Mouse (Mus musculus) cerebellum, postnatal 4 days (tissue): ENCODE results near the gene 2610008E11Rik.
"Not testable (repeated sequence)": the region's sequence is repeated elsewhere in the genome, so short reads cannot be mapped to it uniquely, and the experiment has no call there.

ENCODE experiments used
- DNase-seq, 2 experiments: peaks; one replicate each; pipeline ENCODE4 v3.0.0; 2022; ENCODE audit warnings: low spot score in 2 of 2, mixed read lengths in 1 of 2

2610008E11Rik gene

GRCm38 (mm10) chr10:79097161-79097754 is at the start of gene 2610008E11Rik:
2610008E11Rik (minus strand) TSS chr10:79097600.
- peak; percentile 82 to 93 for DNase-seq

GRCm38 (mm10) chr10:79116125-79116849 is 18.9 kb upstream of the 2610008E11Rik start:
- DNase-seq: peak in 1 of 2 experiments; percentile 44

DNA sequence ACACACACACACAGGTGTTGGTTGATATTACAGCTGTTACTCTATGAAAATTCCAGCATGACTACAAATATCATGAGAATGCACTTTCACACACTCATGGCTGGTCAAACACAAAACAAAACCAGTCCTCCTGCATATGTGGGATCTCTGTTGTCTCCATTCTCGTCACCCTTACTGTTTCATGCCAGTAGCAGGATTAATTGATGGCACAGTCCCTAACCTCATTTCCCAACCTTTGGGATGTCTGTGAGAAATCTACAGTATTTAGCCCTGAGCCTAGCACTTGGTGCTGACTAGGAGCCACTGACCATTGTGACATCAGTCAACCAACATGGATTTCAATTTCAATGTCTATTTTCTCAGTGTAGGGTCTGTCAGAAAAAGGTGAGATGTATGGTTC is 17.7 kb upstream of the 2610008E11Rik start:
- DNase-seq: no peak

DNA sequence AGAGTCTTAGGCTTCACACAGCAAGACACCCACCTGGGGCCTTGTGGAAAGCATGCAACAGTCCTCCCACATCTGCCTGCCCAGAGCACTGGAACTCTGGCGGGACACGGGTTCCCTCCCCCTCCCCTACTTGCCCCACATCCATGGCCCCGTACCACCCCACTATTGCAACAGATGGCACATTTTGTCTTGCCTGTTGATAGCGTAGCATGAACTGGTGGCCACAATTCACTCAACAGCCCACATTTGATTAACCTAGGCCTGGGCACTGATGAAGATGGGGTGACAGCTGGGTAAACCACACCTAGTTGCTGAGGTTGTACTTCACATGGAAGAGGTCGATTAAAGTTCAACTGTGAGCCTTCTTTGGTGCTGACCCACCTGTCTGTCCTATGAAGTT is 13.1 kb upstream of the 2610008E11Rik start:
- no peak for DNase-seq

DNA sequence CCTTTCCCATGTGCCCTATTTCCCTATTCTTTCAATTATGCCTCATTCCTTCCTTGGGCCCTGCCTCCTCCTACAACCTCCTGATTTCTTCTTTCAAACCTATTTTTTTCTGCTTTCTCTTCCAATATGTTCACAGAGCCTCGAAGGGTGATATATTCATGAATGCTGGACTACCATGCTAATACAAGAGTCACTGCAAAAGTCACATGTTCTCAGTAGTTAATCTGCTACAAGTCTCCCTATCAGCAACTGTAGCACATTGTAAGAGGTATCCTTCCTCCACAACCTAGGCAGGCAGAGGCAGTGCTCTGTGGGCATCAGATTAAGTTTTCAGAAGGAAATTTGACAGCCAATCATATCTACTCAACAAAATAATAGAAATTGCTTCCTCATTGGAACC is 11.8 kb upstream of the 2610008E11Rik start:
- no peak for DNase-seq

GRCm38 (mm10) chr10:79107531-79107930 is 10.1 kb upstream of the 2610008E11Rik start:
- DNase-seq: no peak

- DNase-seq: no peak
Observed at GRCm38 (mm10) chr10:79106325-79107282, 9.2 kb upstream of the 2610008E11Rik start.

DNA sequence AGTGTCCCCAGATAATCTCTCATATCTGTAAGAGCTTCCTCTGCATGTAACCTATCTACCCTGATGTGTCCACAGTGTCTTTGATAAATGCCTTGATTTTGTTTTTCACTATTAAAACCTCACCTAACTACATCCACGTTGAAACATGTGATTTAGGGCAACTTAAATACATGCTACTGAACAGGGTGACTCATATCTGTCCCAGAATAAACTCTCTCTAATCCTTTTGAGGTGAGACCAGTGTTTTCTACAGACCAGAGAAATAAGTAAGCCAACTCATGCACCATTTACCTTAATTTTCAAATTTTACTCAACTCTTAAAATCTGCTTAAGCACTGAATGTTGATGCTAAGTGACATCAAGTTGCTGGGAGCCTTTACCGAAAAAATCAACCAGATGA is 694 bp downstream of the 2610008E11Rik start:
- DNase-seq: no peak

DNA sequence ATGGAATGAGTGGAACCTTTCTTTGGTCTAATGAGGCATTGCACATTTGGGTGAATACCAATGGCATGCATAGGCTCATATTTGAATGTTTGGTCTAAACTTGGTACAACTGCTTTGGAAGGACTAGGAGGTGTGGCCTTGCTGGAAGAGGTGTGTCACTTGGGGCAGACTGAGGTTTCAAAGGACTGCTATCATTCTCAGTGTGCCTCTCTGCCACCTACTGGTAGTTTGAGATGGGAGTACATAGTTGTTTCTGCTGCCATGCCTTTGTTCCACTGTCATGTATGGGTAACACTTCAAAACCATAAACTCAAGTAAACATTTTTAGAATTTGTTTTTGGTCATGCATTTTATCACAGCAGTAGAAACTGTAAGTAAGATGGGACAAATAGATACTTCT is 5.7 kb downstream of the 2610008E11Rik start:
- no peak for DNase-seq

DNA sequence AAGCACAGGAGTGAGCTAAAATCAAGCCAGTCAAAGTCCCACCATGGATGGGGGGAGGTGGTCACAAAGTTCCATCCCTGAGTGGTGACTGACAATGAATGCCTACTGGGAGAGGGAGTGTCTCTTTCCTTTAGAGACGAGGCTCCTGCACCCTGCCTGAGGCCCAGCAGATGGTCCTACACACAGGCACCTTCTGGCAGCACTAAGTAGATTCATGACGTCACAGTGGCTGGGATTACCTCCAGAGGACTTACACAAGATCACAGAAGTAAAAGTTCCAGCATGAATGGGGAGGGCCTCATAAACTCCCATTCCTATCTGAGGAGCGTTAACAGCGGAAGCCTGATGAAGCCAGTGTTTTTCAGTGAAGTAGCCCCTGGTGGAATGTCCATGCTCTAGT is 8.4 kb downstream of the 2610008E11Rik start:
- no peak for DNase-seq

DNA sequence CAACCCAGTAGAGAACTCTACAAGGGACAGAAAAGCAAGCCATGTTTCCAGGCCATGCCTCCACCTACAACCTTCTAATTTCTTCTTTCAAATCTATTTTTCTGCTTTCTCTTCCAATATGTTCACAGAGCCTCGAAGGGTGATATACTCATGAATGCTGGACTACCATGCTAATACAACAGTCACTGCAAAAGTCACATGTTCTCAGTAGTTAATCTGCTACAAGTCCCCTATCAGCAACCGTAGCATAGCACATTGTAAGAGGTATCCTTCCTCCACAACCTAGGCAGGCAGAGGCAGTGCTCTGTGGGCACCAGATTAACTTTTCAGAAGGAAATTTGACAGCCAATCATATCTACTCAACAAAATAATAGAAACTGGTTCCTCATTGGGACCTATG is 10.8 kb downstream of the 2610008E11Rik start:
- no peak for DNase-seq

- DNase-seq: not testable (repeated sequence)
Observed at GRCm38 (mm10) chr10:79057370-79057769, 40.0 kb downstream of the 2610008E11Rik start.

DNA sequence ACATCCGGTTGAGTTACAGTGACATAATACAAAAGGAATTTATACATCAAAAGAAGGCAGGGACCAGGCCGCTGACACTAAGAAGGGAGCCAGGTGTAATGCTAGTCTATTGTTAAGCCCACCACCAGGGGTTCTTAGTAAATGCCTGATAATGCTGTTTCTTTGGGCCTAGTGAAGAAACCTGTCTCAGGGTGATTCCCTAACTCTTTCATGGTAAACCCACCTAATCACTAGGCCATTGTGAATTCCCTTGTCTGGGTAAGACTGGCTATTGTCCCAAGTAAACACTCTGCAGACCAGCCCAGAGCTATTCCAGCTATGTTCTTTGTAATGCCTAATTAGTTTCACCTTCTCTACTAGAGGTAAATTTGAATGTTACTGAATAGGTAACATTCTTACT is 54.9 kb downstream of the 2610008E11Rik start:
- not testable (repeated sequence) for DNase-seq

- no peak for DNase-seq
Observed at GRCm38 (mm10) chr10:79028441-79028840, 69.0 kb downstream of the 2610008E11Rik start, which contains the start of gene Olfr57. Olfr57 (plus strand) TSS chr10:79028741.
